Mouse (Mus musculus) brain, embryonic 18.5 days (tissue): ENCODE results near the gene Tbcb.
"Not testable (repeated sequence)": the region's sequence is repeated elsewhere in the genome, so short reads cannot be mapped to it uniquely, and the experiment has no call there.

Experiments used
- DNase-seq: peaks from one replicate; pipeline ENCODE4 v3.0.0-alpha.2; 2012; ENCODE audit warnings: low read depth, low spot score

The Tbcb gene

GRCm38 (mm10) chr7:30194101-30194831 is 37.8 kb downstream of the Tbcb start:
- DNase-seq = no peak

- no peak for DNase-seq
These were observed 38.4 kb downstream of the Tbcb start for GRCm38 (mm10) chr7:30193581-30194100.

- no peak for DNase-seq
These were observed 39.1 kb downstream of the Tbcb start for GRCm38 (mm10) chr7:30193013-30193412.

GRCm38 (mm10) chr7:30192088-30192487 is 40.0 kb downstream of the Tbcb start:
- DNase-seq = no peak

- no peak for DNase-seq
These were observed 43.0 kb downstream of the Tbcb start for GRCm38 (mm10) chr7:30189116-30189491.

GRCm38 (mm10) chr7:30188344-30189115 is 43.5 kb downstream of the Tbcb start:
- no peak for DNase-seq

GRCm38 (mm10) chr7:30184641-30185348 is 47.3 kb downstream of the Tbcb start:
- DNase-seq = no peak

- no peak for DNase-seq
These were observed 48.2 kb downstream of the Tbcb start, which contains the start of gene Cox7a1 for GRCm38 (mm10) chr7:30183879-30184289. Gene Cox7a1, plus strand, starts transcription at chr7:30184144.

- DNase-seq = not testable (repeated sequence)
These were observed 48.9 kb downstream of the Tbcb start for GRCm38 (mm10) chr7:30183189-30183588.

GRCm38 (mm10) chr7:30181929-30182328 is 50.1 kb downstream of the Tbcb start:
- not testable (repeated sequence) for DNase-seq

- DNase-seq = no peak
These were observed 50.8 kb downstream of the Tbcb start for GRCm38 (mm10) chr7:30181308-30181707.

- DNase-seq = no peak
These were observed 53.8 kb downstream of the Tbcb start for GRCm38 (mm10) chr7:30178256-30178655.

- no peak for DNase-seq
These were observed 55.6 kb downstream of the Tbcb start for GRCm38 (mm10) chr7:30176474-30176873.
